Mouse (Mus musculus) heart, postnatal 14 days (tissue): Measurements from ENCODE around the gene Olfr1135. TPM values are rescaled to one million over a fixed set of nuclear protein-coding genes. Genes with fewer than 3 reads are reported as not detected.

ENCODE experiments used
- DNase-seq, 2 experiments: peaks; one replicate each; pipeline ENCODE4 v3.0.0; 2021 to 2022
- intact Hi-C: fragments of 180-260 bp; cut with DNase I; formaldehyde crosslinking; loops from one replicate; pipeline ENCODE4 v1.15.1; 2025
- long read RNA-seq, 2 experiments: library from polyadenylated mRNA; stranded (forward); transcript quantifications; one replicate each; pipeline ENCODE4 v2.0.0; 2021
- total RNA-seq, 2 experiments: library from RNA; stranded (reverse); gene quantifications; 2 replicates each; pipeline ENCODE4 v1.2.3; 2021

The Olfr1135 gene
- not detected for total RNA-seq
- long read RNA-seq, experiment 1 = 0 reads
- long read RNA-seq, experiment 2 = 0 reads

DNA sequence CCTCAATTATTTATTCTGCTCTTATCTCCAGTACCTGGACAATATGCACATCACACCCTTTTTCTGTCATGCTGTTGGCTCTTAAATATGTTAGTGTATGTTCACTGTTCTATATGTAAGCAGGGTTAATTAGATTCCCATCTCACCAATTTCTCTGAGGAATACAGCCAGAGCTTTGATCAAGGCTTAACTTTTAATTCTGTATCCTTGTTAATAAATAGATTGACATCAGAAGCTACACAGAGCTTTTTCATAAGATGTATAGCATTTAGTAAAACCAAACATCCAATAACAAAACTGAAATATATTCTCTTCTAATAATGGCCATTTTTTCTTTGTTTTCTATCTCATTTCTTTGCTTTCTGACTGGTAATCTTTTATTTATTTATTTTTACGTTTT is at the start of gene Olfr1135:
Gene Olfr1135 (minus strand): TSS at position 101 of the 400 bp plus-strand sequence.
- no peak for DNase-seq
- intact Hi-C loops = no loop called here

DNA sequence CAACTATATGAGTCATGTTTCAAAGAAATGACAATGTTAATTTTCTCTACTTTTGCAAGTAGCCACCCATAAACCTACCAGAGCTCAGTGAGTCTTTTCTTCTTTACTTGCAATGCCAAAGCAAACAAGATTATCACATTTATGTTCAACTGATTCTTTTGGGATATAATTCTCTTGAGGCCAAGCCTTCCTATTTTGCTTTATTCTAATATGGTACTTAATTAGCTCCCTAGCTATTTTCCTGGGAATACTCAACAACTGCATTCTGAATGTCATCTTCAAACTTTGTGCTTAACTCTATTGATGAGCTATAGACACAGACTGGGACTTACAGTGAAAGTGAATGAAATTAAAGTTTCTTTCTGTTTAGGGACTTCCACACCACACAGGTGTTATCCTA is 39.6 kb upstream of the Olfr1135 start, which contains the start of gene Olfr1137:
Gene Olfr1137 (minus strand): TSS at position 101 of the 400 bp plus-strand sequence.
- no peak for DNase-seq
- intact Hi-C loops = no loop called here

GRCm38 (mm10) chr2:87693847-87694246 is 20.4 kb upstream of the Olfr1135 start, which contains the start of gene Olfr1136:
Gene Olfr1136 (minus strand): TSS chr2:87693947.
- DNase-seq = no peak
- intact Hi-C loops = no loop called here

DNA sequence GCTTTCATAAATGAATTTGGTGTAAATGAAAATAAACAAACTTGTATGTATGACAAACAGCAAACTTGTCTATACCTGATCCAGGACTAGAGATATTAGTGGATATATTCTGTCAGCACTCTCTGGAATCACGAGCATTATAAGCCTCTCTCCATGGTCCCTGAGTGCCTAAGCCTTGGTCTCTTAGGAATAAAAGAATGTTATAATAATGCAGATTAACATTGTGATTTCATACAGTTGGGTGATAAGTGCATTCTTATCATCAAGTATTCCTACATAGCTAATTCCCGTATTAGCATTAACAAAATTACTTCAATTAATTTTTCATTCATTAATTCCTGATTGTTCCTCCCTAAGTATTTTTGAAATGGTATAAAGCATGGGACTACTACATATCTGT is 15.1 kb downstream of the Olfr1135 start, which contains the start of gene Olfr1134:
Gene Olfr1134 (minus strand): TSS at position 101 of the 400 bp plus-strand sequence.
- intact Hi-C loops = no loop called here
- no peak for DNase-seq

DNA sequence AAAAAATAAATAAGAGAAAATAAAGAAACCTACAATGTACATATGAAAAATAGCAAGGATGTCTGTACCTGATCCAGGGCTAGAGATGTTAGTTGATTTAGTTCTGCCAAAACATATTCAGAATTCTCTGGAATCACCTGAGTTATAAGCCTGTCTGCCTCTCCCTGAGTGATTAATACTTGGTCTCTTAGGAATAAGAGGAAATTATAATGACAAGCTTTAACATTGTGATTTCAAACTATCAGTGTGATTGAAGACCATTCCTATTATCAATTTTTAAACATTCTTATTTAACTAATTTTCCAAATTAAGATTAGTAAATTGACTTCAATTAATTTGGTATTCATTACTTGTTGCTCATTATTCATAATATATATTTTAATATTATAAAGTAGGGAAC is 26.2 kb downstream of the Olfr1135 start, which contains the start of gene Olfr1133:
Gene Olfr1133 (minus strand): TSS at position 101 of the 400 bp plus-strand sequence.
- intact Hi-C loops = no loop called here

DNA sequence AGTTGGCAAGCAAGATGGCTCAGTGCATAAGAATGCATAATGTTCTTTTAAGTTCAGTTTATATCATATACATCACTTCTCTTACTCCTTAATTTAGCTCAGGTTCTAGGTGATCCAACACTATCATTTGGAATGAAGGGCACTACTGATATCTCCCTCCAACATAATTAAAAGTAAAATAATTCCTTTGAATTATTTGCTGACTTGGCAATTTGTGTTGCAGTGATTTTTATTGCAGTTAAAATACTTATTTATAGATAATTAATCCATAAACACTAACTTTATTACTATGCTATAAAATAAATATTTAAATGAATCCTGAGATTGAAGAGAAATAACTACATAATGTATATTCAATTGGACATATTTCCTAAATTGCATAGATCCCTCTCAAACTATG is 31.0 kb downstream of the Olfr1135 start:
- intact Hi-C loops = no loop called here

More for the DNA sequence above, 26.2 kb downstream of the Olfr1135 start, which contains the start of gene Olfr1133:
- DNase-seq = no peak

DNA sequence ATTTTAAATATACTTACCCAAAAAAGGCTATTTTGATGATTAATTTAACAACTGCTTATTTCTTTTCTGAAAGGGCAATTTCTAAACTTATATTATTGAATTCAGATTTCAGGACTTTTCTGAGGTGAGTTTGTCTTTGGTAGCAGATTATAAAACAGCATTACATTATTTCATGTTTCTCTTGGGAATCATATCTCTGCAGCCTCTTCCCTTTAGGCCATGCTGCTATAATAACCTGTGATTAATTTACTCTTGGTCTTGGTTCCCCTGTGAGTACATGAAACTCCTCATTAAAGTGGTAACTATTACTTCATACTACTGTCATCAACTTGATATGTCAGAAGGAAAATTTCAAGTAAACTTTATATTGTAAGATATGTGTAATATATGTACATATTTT is 36.0 kb downstream of the Olfr1135 start, which contains the start of gene Olfr1132:
Gene Olfr1132 (minus strand): TSS at position 101 of the 400 bp plus-strand sequence.
- no peak for DNase-seq
- intact Hi-C loops = no loop called here

More for the DNA sequence above, 31.0 kb downstream of the Olfr1135 start:
- no peak for DNase-seq

DNA sequence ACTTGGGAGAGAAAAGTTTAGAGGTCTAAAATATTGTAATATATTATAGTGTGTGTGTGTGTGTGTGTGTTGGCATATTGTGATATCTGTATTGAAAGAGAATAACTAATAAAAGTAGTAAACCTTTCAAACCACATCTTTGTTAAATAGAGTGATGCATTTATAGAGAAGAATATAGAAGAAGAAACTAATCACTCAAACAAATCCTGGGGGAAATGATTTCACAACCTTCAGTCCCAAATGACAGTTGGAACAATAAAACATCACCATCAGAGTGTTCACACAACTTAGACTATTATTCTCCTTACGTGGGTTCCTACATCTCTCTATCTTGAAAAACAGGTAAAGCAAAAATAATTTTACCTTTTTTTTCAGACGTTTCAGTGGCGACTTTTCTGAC is 46.7 kb downstream of the Olfr1135 start, which contains the start of gene Olfr1131:
Gene Olfr1131 (plus strand): TSS at position 301 of the 400 bp plus-strand sequence.
- intact Hi-C loops = no loop called here
- DNase-seq = no peak

Other genes starting within 250 kb of the Olfr1135 start
- gene Olfr1124, start 243.4 kb downstream of the Olfr1135 start, total RNA-seq = not detected
- gene Olfr1126, start 219.7 kb downstream of the Olfr1135 start, total RNA-seq = not detected
- gene Pramel7, start 176.6 kb downstream of the Olfr1135 start, total RNA-seq = not detected
- not detected for gene Pramel6, start 167.1 kb downstream of the Olfr1135 start, total RNA-seq
- not detected for gene Olfr153, start 141.9 kb downstream of the Olfr1135 start, total RNA-seq
- gene Olfr1128, start 128.1 kb downstream of the Olfr1135 start, total RNA-seq = not detected
- not detected for gene Olfr1129, start 99.8 kb downstream of the Olfr1135 start, total RNA-seq
- not detected for gene Olfr1130, start 67.5 kb downstream of the Olfr1135 start, total RNA-seq
- not detected for gene Olfr1131, start 46.6 kb downstream of the Olfr1135 start, total RNA-seq
- not detected for gene Olfr1132, start 36.1 kb downstream of the Olfr1135 start, total RNA-seq
- gene Olfr1133, start 26.3 kb downstream of the Olfr1135 start, total RNA-seq = not detected
- gene Olfr1134, start 15.2 kb downstream of the Olfr1135 start, total RNA-seq = not detected
- gene Olfr1136, start 20.3 kb upstream of the Olfr1135 start, total RNA-seq = not detected
- gene Olfr1137, start 39.5 kb upstream of the Olfr1135 start, total RNA-seq = not detected
- not detected for gene Olfr1138, start 66.3 kb upstream of the Olfr1135 start, total RNA-seq
- not detected for gene Olfr1140, start 70.1 kb upstream of the Olfr1135 start, total RNA-seq
- not detected for gene Olfr1141, start 80.3 kb upstream of the Olfr1135 start, total RNA-seq
- not detected for gene Olfr152, start 105.8 kb upstream of the Olfr1135 start, total RNA-seq
- gene Olfr1143, start 126.9 kb upstream of the Olfr1135 start, total RNA-seq = not detected
- gene Olfr1145, start 136.2 kb upstream of the Olfr1135 start, total RNA-seq = not detected
- not detected for gene Olfr1148, start 156.9 kb upstream of the Olfr1135 start, total RNA-seq
- not detected for gene Olfr1150-ps1, start 170.3 kb upstream of the Olfr1135 start, total RNA-seq
- gene Olfr1151, start 182.2 kb upstream of the Olfr1135 start, total RNA-seq = not detected
- not detected for gene Olfr1152, start 192.8 kb upstream of the Olfr1135 start, total RNA-seq
- gene Olfr1153, start 221.3 kb upstream of the Olfr1135 start, total RNA-seq = not detected
- gene Olfr1154, start 231.5 kb upstream of the Olfr1135 start, total RNA-seq = not detected